Mouse (Mus musculus): ENCODE data around the gene Mgst2. TPM values are rescaled to one million over a fixed set of nuclear protein-coding genes. Genes with fewer than 3 reads are reported as not detected.

Gene Mgst2
- polyA plus RNA-seq, 1 experiment: 2.0 TPM

Other genes with a start within 250 kb of the Mgst2 start
- gene Naa15, start 245.2 kb upstream of the Mgst2 start, polyA plus RNA-seq (2012; rRNA removed): 4.1 and 4.5 TPM in 2 replicates
- 8.8 and 11.8 TPM in 2 replicates for gene Rab33b, start 176.4 kb upstream of the Mgst2 start, polyA plus RNA-seq (2012; rRNA removed)
- gene Setd7, start 99.5 kb upstream of the Mgst2 start, polyA plus RNA-seq (2012; rRNA removed): 19.1 and 25.7 TPM in 2 replicates